Comparison of ENCODE assay signal across 10 mouse cellular contexts in genomic region chr13:59314419-59314818, GRCm38 (mm10).
DNase-seq lines count a peak whose midpoint lies in the region; ATAC-seq and TF ChIP-seq lines count a peak whose summit lies in the region.
"Had no signal": no experiment of that assay in that cellular context is flagged by ENCODE, and none has a peak within 500 bp of the region (broad histone marks: within the 10 kb centered on the region; RNA-seq: fewer than 3 reads in every experiment).

No protein-coding gene starts in this region.

- no peaks in the 10 kb centered on the region for H3K36me3 ChIP-seq in heart, postnatal 0 days (replicated peaks; ENCODE audit: control insufficient read depth, insufficient read depth, low read length)
- H3K36me3 ChIP-seq in heart, embryonic 10.5 days: no peaks in the 10 kb centered on the region
- no peaks in the 10 kb centered on the region for H3K36me3 ChIP-seq in neural tube, embryonic 15.5 days
- no peaks in the 10 kb centered on the region for H3K36me3 ChIP-seq in liver, embryonic 14.5 days (replicated peaks; ENCODE audit: control insufficient read depth, insufficient read depth, low read depth)
- no peaks in the 10 kb centered on the region for H3K36me3 ChIP-seq in hindbrain, embryonic 13.5 days
- H3K36me3 ChIP-seq: stomach, embryonic 15.5 days had no signal

- H3K9ac ChIP-seq in heart, postnatal 0 days (replicated peaks; ENCODE audit: low read depth, low read length): no peak overlapping the region
- no peak overlapping the region for H3K9ac ChIP-seq in neural tube, embryonic 15.5 days (replicated peaks)
- no peak overlapping the region for H3K9ac ChIP-seq in liver, embryonic 14.5 days (replicated peaks)
- H3K9ac ChIP-seq in hindbrain, embryonic 13.5 days: no peak overlapping the region
- H3K9ac ChIP-seq: stomach, embryonic 15.5 days had no signal

- H3K4me1 ChIP-seq in heart, postnatal 0 days (ENCODE audit: control insufficient read depth, insufficient read depth): no peaks in the 10 kb centered on the region
- H3K4me1 ChIP-seq in heart, embryonic 10.5 days: no peaks in the 10 kb centered on the region
- no peaks in the 10 kb centered on the region; the same call in 1 of the 2 replicates for H3K4me1 ChIP-seq in neural tube, embryonic 15.5 days
- H3K4me1 ChIP-seq in liver, embryonic 14.5 days (replicated peaks; ENCODE audit: control insufficient read depth in 2 of 2, insufficient read depth in 2 of 2, low read length in 1 of 2): no peaks in the 10 kb centered on the region
- 0 out of 2 replicates have a peak, but pooled peaks cover 6% of the 10 kb centered on the region for H3K4me1 ChIP-seq in hindbrain, embryonic 13.5 days (replicated peaks)
- H3K4me1 ChIP-seq: stomach, embryonic 15.5 days had no signal

- H3K9me3 ChIP-seq in heart, postnatal 0 days (replicated peaks; ENCODE audit: control insufficient read depth, low read length): no peaks in the 10 kb centered on the region; the same call in 1 of the 2 replicates
- no peaks in the 10 kb centered on the region for H3K9me3 ChIP-seq in heart, embryonic 10.5 days
- no peaks in the 10 kb centered on the region for H3K9me3 ChIP-seq in neural tube, embryonic 15.5 days (replicated peaks)
- no peaks in the 10 kb centered on the region for H3K9me3 ChIP-seq in liver, embryonic 14.5 days (ENCODE audit: control insufficient read depth, low read length)
- H3K9me3 ChIP-seq in hindbrain, embryonic 13.5 days: no peaks in the 10 kb centered on the region
- H3K9me3 ChIP-seq: stomach, embryonic 15.5 days had no signal

- peak; percentile 8; the same call in 1 of the 2 replicates for TF ChIP-seq CTCF in heart, postnatal 0 days (IDR thresholded peaks at IDR 0.05; ENCODE audit: low read depth)
- peak; percentile 47; the same call in 1 of the 2 replicates for TF ChIP-seq CTCF in brain, embryonic 14.5 days (IDR thresholded peaks at IDR 0.05; ENCODE audit: borderline replicate concordance, extremely low read depth, insufficient read depth, insufficient read length)
- TF ChIP-seq CTCF in liver, embryonic 14.5 days (IDR thresholded peaks at IDR 0.05; ENCODE audit: low read depth): peak; percentile 59

- no peak for ATAC-seq in heart, postnatal 0 days (ENCODE audit: insufficient read depth, low read depth)
- ATAC-seq in neural tube, embryonic 15.5 days (ENCODE audit: low FRiP score): no peak
- no peak for ATAC-seq in liver, embryonic 14.5 days (ENCODE audit: insufficient read depth)
- no peak for ATAC-seq in hindbrain, embryonic 13.5 days (ENCODE audit: low FRiP score)

- TF ChIP-seq POLR2A in brain, embryonic 14.5 days (IDR thresholded peaks at IDR 0.05; ENCODE audit: borderline replicate concordance, extremely low read depth, insufficient read depth, insufficient read length, poor library complexity, severe bottlenecking): no peak

- H3K27ac ChIP-seq in heart, postnatal 0 days (ENCODE audit: low read depth): no peak overlapping the region
- no peak overlapping the region for H3K27ac ChIP-seq in heart, embryonic 10.5 days
- H3K27ac ChIP-seq in neural tube, embryonic 15.5 days (replicated peaks): no peak overlapping the region
- no peak overlapping the region for H3K27ac ChIP-seq in liver, embryonic 14.5 days
- H3K27ac ChIP-seq in hindbrain, embryonic 13.5 days: no peak overlapping the region
- H3K27ac ChIP-seq: macrophage; stomach, embryonic 15.5 days had no signal

- H3K4me3 ChIP-seq in heart, postnatal 0 days (ENCODE audit: low read depth, low read length): no peak overlapping the region
- H3K4me3 ChIP-seq in heart, embryonic 10.5 days: no peak overlapping the region
- no peak overlapping the region for H3K4me3 ChIP-seq in neural tube, embryonic 15.5 days (replicated peaks)
- H3K4me3 ChIP-seq in liver, embryonic 14.5 days (ENCODE audit: insufficient read depth in 1 of 2, low read depth in 2 of 2, low read length in 2 of 2): no peak overlapping the region
- no peak overlapping the region for H3K4me3 ChIP-seq in hindbrain, embryonic 13.5 days
- H3K4me3 ChIP-seq: stomach, embryonic 15.5 days had no signal

- WGBS in heart, postnatal 0 days: 53% methylated on average over 1 of the region's 1 CpGs
- WGBS in heart, embryonic 10.5 days: 62% methylated on average over 1 of the region's 1 CpGs
- WGBS in neural tube, embryonic 15.5 days: 67% methylated on average over 1 of the region's 1 CpGs
- whole genome bisulfite sequencing in liver, embryonic 14.5 days (ENCODE audit: insufficient replicate concordance): 34% methylated on average over 1 of the region's 1 CpGs
- WGBS in hindbrain, embryonic 13.5 days: 75% methylated on average over 1 of the region's 1 CpGs

- no peak for TF ChIP-seq EP300 in heart, postnatal 0 days (IDR thresholded peaks at IDR 0.05; ENCODE audit: low read depth)
- no peak for TF ChIP-seq EP300 in liver, embryonic 14.5 days (IDR thresholded peaks at IDR 0.05; ENCODE audit: low read depth)

- H3K4me2 ChIP-seq in heart, postnatal 0 days (ENCODE audit: low read depth, low read length): no peak overlapping the region
- no peak overlapping the region for H3K4me2 ChIP-seq in neural tube, embryonic 15.5 days
- H3K4me2 ChIP-seq in liver, embryonic 14.5 days (ENCODE audit: low read depth): no peak overlapping the region
- no peak overlapping the region for H3K4me2 ChIP-seq in hindbrain, embryonic 13.5 days
- H3K4me2 ChIP-seq: stomach, embryonic 15.5 days had no signal

- no peak for DNase-seq in heart, postnatal 0 days (ENCODE audit: low spot score)
- DNase-seq in heart, embryonic 10.5 days (ENCODE audit: low spot score): no peak
- peak; percentile 46 for DNase-seq in neural tube, embryonic 10.5 days (ENCODE audit: extremely low spot score, low spot score)
- peak; percentile 65 for DNase-seq in brain, embryonic 14.5 days (ENCODE audit: low read depth)
- no peak for DNase-seq in liver, embryonic 14.5 days (ENCODE audit: low read depth in 3 of 3, low spot score in 3 of 3)
- DNase-seq in frontal cortex, postnatal 25 days (ENCODE audit: low spot score in 2 of 2): no peak

- H3K27me3 ChIP-seq in heart, postnatal 0 days (ENCODE audit: control insufficient read depth, insufficient read depth, low read length): no peaks in the 10 kb centered on the region
- H3K27me3 ChIP-seq in heart, embryonic 10.5 days (ENCODE audit: insufficient read depth, poor library complexity, severe bottlenecking): no peaks in the 10 kb centered on the region
- H3K27me3 ChIP-seq in neural tube, embryonic 15.5 days (replicated peaks): no peaks in the 10 kb centered on the region
- no peaks in the 10 kb centered on the region for H3K27me3 ChIP-seq in liver, embryonic 14.5 days (ENCODE audit: control insufficient read depth, insufficient read depth, low read length)
- no peaks in the 10 kb centered on the region for H3K27me3 ChIP-seq in hindbrain, embryonic 13.5 days
- H3K27me3 ChIP-seq: stomach, embryonic 15.5 days had no signal

Comparison
In these comparisons a context has a peak if more than half of its experiments do, and no peak if none do; other contexts are left out.
1. DNase-seq: peak in neural tube, embryonic 10.5 days (single experiment) and brain, embryonic 14.5 days (single experiment); none in heart, postnatal 0 days (single experiment), heart, embryonic 10.5 days (single experiment), liver, embryonic 14.5 days (0 of 3) and frontal cortex, postnatal 25 days (0 of 2).
2. CTCF ChIP-seq: peak in every context shown above with its lines; median percentile 59 in liver, embryonic 14.5 days; 47 in brain, embryonic 14.5 days; 8 in heart, postnatal 0 days.